7 mouse cellular contexts compared by ENCODE assay signal in the genomic region with DNA sequence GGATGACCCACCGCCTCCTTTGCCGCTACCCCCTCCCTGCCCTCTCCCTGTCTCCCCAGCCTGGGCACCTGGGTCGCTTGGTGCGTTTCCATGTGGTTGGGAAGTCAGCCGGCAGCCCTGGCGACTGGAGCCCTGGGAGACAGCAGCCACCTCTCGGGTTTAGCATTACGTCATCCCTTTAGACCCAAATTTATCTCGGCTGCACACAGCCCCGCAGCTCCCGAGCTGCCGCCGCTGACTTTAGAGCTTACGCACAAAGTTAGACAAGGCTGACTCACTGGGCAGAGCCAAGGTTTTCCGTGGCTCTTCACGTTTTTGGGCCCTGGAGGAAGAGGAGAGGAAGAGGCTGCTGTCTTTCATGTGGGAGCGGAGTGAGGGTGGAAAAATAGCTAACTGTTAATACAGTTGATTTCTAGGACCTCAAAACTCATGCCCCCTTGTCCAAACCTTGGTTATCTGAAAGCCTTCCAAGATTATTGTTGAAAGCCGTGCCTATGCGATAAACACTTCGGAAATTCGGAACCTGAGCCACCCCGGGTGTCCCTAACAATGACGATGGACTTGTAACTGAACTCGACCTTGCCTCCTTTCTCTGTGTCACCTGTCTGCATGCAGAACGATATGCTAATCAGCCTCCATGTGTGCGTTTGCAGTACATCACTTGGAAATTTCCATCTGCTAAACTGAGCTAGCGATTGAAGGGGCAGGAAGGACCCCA. TPM values are rescaled to one million over a fixed set of nuclear protein-coding genes. Genes with fewer than 3 reads are reported as not detected.
A peak's percentile ranks its signal among the peaks of the same experiment; 100 is the strongest.
DNase-seq lines count a peak whose midpoint lies in the region; ATAC-seq and TF ChIP-seq lines count a peak whose summit lies in the region.

No protein-coding gene starts in this region.

- no peaks in the 10 kb centered on the region for H3K9me3 ChIP-seq in forebrain, embryonic 14.5 days (replicated peaks; ENCODE audit: control insufficient read depth, low read length)
- H3K9me3 ChIP-seq in lung, embryonic 16.5 days (ENCODE audit: control insufficient read depth, low read length): no peaks in the 10 kb centered on the region

- peaks cover 26% of the 10 kb centered on the region for H3K4me1 ChIP-seq in forebrain, embryonic 14.5 days (ENCODE audit: control insufficient read depth, insufficient read depth, low read length)
- peaks cover 23% of the 10 kb centered on the region for H3K4me1 ChIP-seq in lung, embryonic 16.5 days (replicated peaks; ENCODE audit: control insufficient read depth, insufficient read depth, low read length)

- no peak overlapping the region for H3K27ac ChIP-seq in forebrain, embryonic 14.5 days (ENCODE audit: low read depth, low read length)
- H3K27ac ChIP-seq in lung, embryonic 16.5 days (ENCODE audit: low read length): 0 out of 2 replicates have a peak overlapping the region, but pooled peaks have one; percentile 3

- H3K4me3 ChIP-seq in forebrain, embryonic 14.5 days (ENCODE audit: low read depth, low read length): peak overlapping the region; percentile 7
- peak overlapping the region; percentile 33 for H3K4me3 ChIP-seq in lung, embryonic 16.5 days (ENCODE audit: low read length)

- intact Hi-C loops in heart, postnatal 14 days (cut with DNase I): loop anchor here (5.0 kb wide), 1 partner anchor 183 kb away; a partner anchor contains a TSS

- peak overlapping the region; percentile 45 for H3K9ac ChIP-seq in forebrain, embryonic 14.5 days (ENCODE audit: low read length)
- H3K9ac ChIP-seq in lung, embryonic 16.5 days (ENCODE audit: low read length): peak overlapping the region; percentile 51

- ATAC-seq in Patski: peak; percentile 65
- peak; percentile 11; the same call in 1 of the 2 replicates for ATAC-seq in forebrain, embryonic 14.5 days
- no peak for ATAC-seq in lung, embryonic 16.5 days (ENCODE audit: low read depth)

- POLR2A ChIA-PET in Patski (lab: Charles Lee): interaction anchor here (0.7 to 1.1 kb wide), 4 partner anchors 14 to 66 kb away, joined by 3 to 4 read pairs (median 3); no protein-coding TSS in a partner anchor

- H3K36me3 ChIP-seq in forebrain, embryonic 14.5 days (ENCODE audit: control insufficient read depth, insufficient read depth, low read length): no peaks in the 10 kb centered on the region
- no peaks in the 10 kb centered on the region for H3K36me3 ChIP-seq in lung, embryonic 16.5 days (ENCODE audit: control insufficient read depth, insufficient read depth, low read length)

- CTCF ChIA-PET in Patski (lab: Charles Lee): interaction anchor here (1.5 to 2.3 kb wide), 2 partner anchors 11 to 12 kb away, joined by 3 to 8 read pairs; no protein-coding TSS in a partner anchor

- H3K4me2 ChIP-seq in forebrain, embryonic 14.5 days (ENCODE audit: low read length): peak overlapping the region; percentile 51
- H3K4me2 ChIP-seq in lung, embryonic 16.5 days (ENCODE audit: low read depth, low read length): peak overlapping the region; percentile 57

- 9% methylated on average over 27 of the region's 27 CpGs for WGBS in forebrain, embryonic 14.5 days
- 15% methylated on average over 27 of the region's 27 CpGs for WGBS in lung, embryonic 16.5 days

- in situ Hi-C loops in Patski (cut with MboI; ENCODE audit: low pct_unique_long_range_greater_than_20kb): no loop called here

- DNase-seq in Patski (ENCODE audit: low read depth, low spot score): no peak
- DNase-seq in cerebellum, adult 11 months: peak; percentile 83
- peak; percentile 70 for DNase-seq in forebrain, embryonic 14.5 days (ENCODE audit: low spot score)
- DNase-seq in heart, postnatal 14 days: peak; percentile 60 to 63
- DNase-seq in layer of hippocampus, postnatal 10 days (ENCODE audit: low spot score in 2 of 2): peak; percentile 58 to 72
- peak; percentile 90 for DNase-seq in right cerebral cortex, adult 18-20 months

- H3K27me3 ChIP-seq in Patski: no peaks in the 10 kb centered on the region
- H3K27me3 ChIP-seq in forebrain, embryonic 14.5 days (replicated peaks; ENCODE audit: control insufficient read depth, insufficient read depth, low read length): no peaks in the 10 kb centered on the region
- no peaks in the 10 kb centered on the region for H3K27me3 ChIP-seq in lung, embryonic 16.5 days (ENCODE audit: control insufficient read depth, insufficient read depth, low read depth, low read length)

- no peak for TF ChIP-seq CTCF in Patski (IDR thresholded peaks at IDR 0.05)

RNA-seq across cellular contexts. Expression of a gene that starts 15.4 kb away (rescaled TPM):
- 92.8 TPM for polyA plus RNA-seq in Patski (2021)
- polyA plus RNA-seq in forebrain, embryonic 14.5 days (2014; fragmentation: Nextera tagmentation; extraction: Ambion mirVana): 27.6 and 41.0 TPM in 2 replicates
- 10 to 100 TPM; 37.0 to 40.7 TPM for total RNA-seq in heart, postnatal 14 days (2021)
- 10 to 100 TPM; 52.0 to 57.0 TPM for total RNA-seq in layer of hippocampus, postnatal 10 days (2021)
- 20.2 and 22.6 TPM in 2 replicates for polyA plus RNA-seq in lung, embryonic 16.5 days (2015; fragmentation: Nextera tagmentation; extraction: Ambion mirVana)

RNA-seq across cellular contexts. Expression of a gene that starts 45.8 kb away (rescaled TPM):
- 32.0 TPM for polyA plus RNA-seq in Patski (2021)
- 7.2 TPM in 1 of 2 replicates, not detected in the other for polyA plus RNA-seq in forebrain, embryonic 14.5 days (2014; fragmentation: Nextera tagmentation; extraction: Ambion mirVana)
- total RNA-seq in heart, postnatal 14 days (2021): not detected
- total RNA-seq in layer of hippocampus, postnatal 10 days (2021): not detected
- 3.8 TPM in 1 of 2 replicates, not detected in the other for polyA plus RNA-seq in lung, embryonic 16.5 days (2015; fragmentation: Nextera tagmentation; extraction: Ambion mirVana)
